Mouse (Mus musculus) heart, adult 2 months (tissue): ENCODE results near the gene Mbd3. TPM values are rescaled to one million over a fixed set of nuclear protein-coding genes. Genes with fewer than 3 reads are reported as not detected.

Experiments
- DNase-seq, 2 experiments: peaks; one replicate each; pipeline ENCODE4 v3.0.0; 2021
- H3K27ac ChIP-seq: fragments of 200-600 bp; 2 replicates; pipeline ENCODE4 v1.8.1; 2022
- H3K27me3 ChIP-seq: fragments of 200-500 bp; 2 replicates; pipeline ENCODE4 v1.6.1; 2012; ENCODE audit warnings: mild to moderate bottlenecking, low read length, inconsistent platforms, mixed read lengths; ENCODE audit not compliant: control insufficient read depth, insufficient read depth
- H3K36me3 ChIP-seq: fragments of 200-500 bp; 2 replicates; pipeline ENCODE4 v1.6.1; 2012; ENCODE audit warnings: low read length, inconsistent platforms; ENCODE audit not compliant: control insufficient read depth, insufficient read depth
- H3K4me1 ChIP-seq: fragments of 200-500 bp; 2 replicates; pipeline ENCODE4 v1.6.1; 2011; ENCODE audit warnings: low read length; ENCODE audit not compliant: control insufficient read depth, insufficient read depth
- H3K4me3 ChIP-seq: fragments of 200-600 bp; 2 replicates; pipeline ENCODE4 v1.8.1; 2022
- H3K79me2 ChIP-seq: fragments of 200-500 bp; replicated peaks from 2 replicates; pipeline ENCODE4 v1.6.1; 2012; ENCODE audit warnings: mild to moderate bottlenecking, inconsistent platforms, low read length, moderate library complexity, mixed read lengths; ENCODE audit not compliant: control insufficient read depth, insufficient read depth
- H3K9ac ChIP-seq: fragments of 200-500 bp; 2 replicates; pipeline ENCODE4 v1.6.1; 2012; ENCODE audit warnings: low read depth, mild to moderate bottlenecking, control low read depth, inconsistent platforms, low read length, mixed read lengths
- CTCF ChIP-seq: fragments of 200-600 bp; IDR thresholded peaks from 2 replicates; pipeline ENCODE4 v1.8.1; 2022; ENCODE audit warnings: antibody characterized with exemption, mild to moderate bottlenecking, moderate library complexity
- EP300 ChIP-seq: fragments of 200-500 bp; IDR thresholded peaks from 2 replicates; pipeline ENCODE4 v1.6.1; 2011; ENCODE audit warnings: low read depth, low read length, control low read depth; ENCODE audit not compliant: insufficient read depth
- POLR2A ChIP-seq: fragments of 200-500 bp; IDR thresholded peaks from 2 replicates; pipeline ENCODE4 v1.6.1; 2011; ENCODE audit warnings: mild to moderate bottlenecking, low read depth, low read length, control low read depth; ENCODE audit not compliant: insufficient read depth
- WGBS: fragments of 180-500 bp; shearing (Covaris S2); methylation state at CpG from one replicate; pipeline ENCODE4 v1.1.7; 2018; 5-methylcytosine and 5-hydroxymethylcytosine counted together
- intact Hi-C: fragments of 180-260 bp; cut with DNase I; formaldehyde crosslinking; loops from one replicate; pipeline ENCODE4 v1.15.1; 2025
- polyA plus RNA-seq: library from polyadenylated mRNA; depleted of rRNA; stranded (reverse); fragments of >200 nt; gene quantifications from 2 replicates; pipeline ENCODE4 v1.2.3, GENCODE M21; 2012
- total RNA-seq, 2 experiments: library from RNA; stranded (reverse); gene quantifications; 2 replicates each; pipeline ENCODE4 v1.2.3; 2021

Mbd3 gene
- total and polyA plus RNA-seq, 3 experiments: 86.5 to 95.2 (median 95.1) TPM

- H3K4me3 ChIP-seq: peak overlapping the region; percentile 91
- DNase-seq: no peak
- no peaks in the 10 kb centered on the region for H3K36me3 ChIP-seq
- H3K27me3 ChIP-seq: no peaks in the 10 kb centered on the region
- peak overlapping the region; percentile 100 for H3K27ac ChIP-seq
- 0% methylated on average over 1 of the region's 1 CpGs for WGBS
- no peak for TF ChIP-seq EP300
- no peak for TF ChIP-seq CTCF
- TF ChIP-seq POLR2A: no peak
- intact Hi-C loops: loop anchor here (5.0 kb wide), 1 partner anchor 34 kb away; the partner anchor contains the start of gene Tcf3
- H3K4me1 ChIP-seq: peaks cover 9% of the 10 kb centered on the region
- H3K79me2 ChIP-seq: peaks cover 4% of the 10 kb centered on the region
- H3K9ac ChIP-seq: peak overlapping the region; percentile 44; the same call in 1 of the 2 replicates
Observed at GRCm38 (mm10) chr10:80398174-80398535, 1.2 kb downstream of the Mbd3 start.

- WGBS: 48% methylated on average over 8 of the region's 8 CpGs
- Histone ChIP-seq H3K79me2 (peaks cover 4% of the 10 kb centered on the region), H3K4me3 (no peak overlapping the region), H3K27me3 (no peaks in the 10 kb centered on the region), H3K9ac (no peak overlapping the region), H3K4me1 (peaks cover 9% of the 10 kb centered on the region), H3K27ac (no peak overlapping the region), H3K36me3 (no peaks in the 10 kb centered on the region)
- intact Hi-C loops: loop anchor here (5.0 kb wide), 1 partner anchor 35 kb away; the partner anchor contains the start of gene Tcf3
- no peak for DNase-seq
- TF ChIP-seq POLR2A (no peak), EP300 (no peak), CTCF (no peak)
Observed at GRCm38 (mm10) chr10:80397524-80398173, 1.7 kb downstream of the Mbd3 start.

- no peak for DNase-seq
- Histone ChIP-seq H3K4me1 (peaks cover 9% of the 10 kb centered on the region), H3K27me3 (no peaks in the 10 kb centered on the region), H3K9ac (no peak overlapping the region), H3K4me3 (no peak overlapping the region), H3K79me2 (peaks cover 4% of the 10 kb centered on the region), H3K27ac (no peak overlapping the region), H3K36me3 (no peaks in the 10 kb centered on the region)
- intact Hi-C loops: loop anchor here (5.0 kb wide), 1 partner anchor 35 kb away; the partner anchor contains the start of gene Tcf3
- WGBS: 85% methylated on average over 11 of the region's 11 CpGs
- TF ChIP-seq CTCF (no peak), POLR2A (no peak), EP300 (no peak)
Observed at GRCm38 (mm10) chr10:80396822-80397523, 2.4 kb downstream of the Mbd3 start.

- no peak overlapping the region for H3K9ac ChIP-seq
- peaks cover 6% of the 10 kb centered on the region for H3K4me1 ChIP-seq
- WGBS: 95% methylated on average over 35 of the region's 35 CpGs
- TF ChIP-seq POLR2A (no peak), EP300 (no peak), CTCF (no peak)
- no peaks in the 10 kb centered on the region for H3K27me3 ChIP-seq
- no peak overlapping the region for H3K4me3 ChIP-seq
- H3K79me2 ChIP-seq: peaks cover 4% of the 10 kb centered on the region
- H3K27ac ChIP-seq: no peak overlapping the region
- H3K36me3 ChIP-seq: no peaks in the 10 kb centered on the region
- intact Hi-C loops: loop anchor here (5.0 kb wide), 1 partner anchor 37 kb away; the partner anchor contains the start of gene Tcf3
- DNase-seq: no peak
Observed at GRCm38 (mm10) chr10:80395025-80395627, 4.2 kb downstream of the Mbd3 start.

- TF ChIP-seq EP300 (no peak), CTCF (no peak), POLR2A (no peak)
- Histone ChIP-seq H3K9ac (no peak overlapping the region), H3K27me3 (no peaks in the 10 kb centered on the region), H3K79me2 (peaks cover 2% of the 10 kb centered on the region), H3K4me1 (peaks cover 4% of the 10 kb centered on the region), H3K27ac (no peak overlapping the region), H3K36me3 (no peaks in the 10 kb centered on the region), H3K4me3 (no peak overlapping the region)
- no peak for DNase-seq
- 87% methylated on average over 5 of the region's 5 CpGs for WGBS
- intact Hi-C loops: no loop called here
Observed at GRCm38 (mm10) chr10:80392687-80393086, 6.7 kb downstream of the Mbd3 start.

- H3K4me3 ChIP-seq: no peak overlapping the region
- H3K36me3 ChIP-seq: no peaks in the 10 kb centered on the region
- no peak for TF ChIP-seq CTCF
- no peak for TF ChIP-seq POLR2A
- no peak for TF ChIP-seq EP300
- H3K27ac ChIP-seq: no peak overlapping the region
- intact Hi-C loops: no loop called here
- DNase-seq: no peak
- H3K9ac ChIP-seq: no peak overlapping the region
- peaks cover 2% of the 10 kb centered on the region; the same call in 1 of the 2 replicates for H3K4me1 ChIP-seq
- no peaks in the 10 kb centered on the region for H3K27me3 ChIP-seq
- 72% methylated on average over 9 of the region's 9 CpGs for WGBS
- H3K79me2 ChIP-seq: peaks cover 4% of the 10 kb centered on the region
Observed at GRCm38 (mm10) chr10:80390697-80391096, 8.7 kb downstream of the Mbd3 start.
